Mouse (Mus musculus): ENCODE results near the gene Hes2. TPM values are rescaled to one million over a fixed set of nuclear protein-coding genes. Genes with fewer than 3 reads are reported as not detected.

Hes2 gene
- polyA plus RNA-seq, 1 experiment from 2014 or later, result 1.0 TPM

- Histone ChIP-seq H3K9me3 (ENCODE audit: control insufficient read depth, low read length) (no peaks in the 10 kb centered on the region), H3K4me3 (ENCODE audit: low read depth, low read length) (peak overlapping the region; percentile 2; the same call in 1 of the 2 replicates), H3K9ac (ENCODE audit: low read length) (no peak overlapping the region; the same call in 1 of the 2 replicates), H3K27ac (ENCODE audit: low read depth, low read length) (no peak overlapping the region), H3K4me1 (ENCODE audit: control insufficient read depth, insufficient read depth, low read length) (peaks cover 13% of the 10 kb centered on the region), H3K4me2 (peak overlapping the region; percentile 29), H3K36me3 (ENCODE audit: control insufficient read depth, insufficient read depth, low read length) (no peaks in the 10 kb centered on the region), H3K27me3 (ENCODE audit: control insufficient read depth, insufficient read depth, low read length) (peaks cover 85% of the 10 kb centered on the region)
- ATAC-seq (ENCODE audit: low FRiP score) (peak; percentile 72), DNase-seq (ENCODE audit: low spot score, missing footprints) (peak; percentile 95)
- WGBS, result 1% methylated on average over 80 of the region's 85 CpGs
These were observed 27.7 kb upstream of the Hes2 start for GRCm38 (mm10) chr4:152130771-152131653.

- Histone ChIP-seq H3K4me2 (no peak overlapping the region), H3K36me3 (ENCODE audit: control insufficient read depth, insufficient read depth, low read length) (no peaks in the 10 kb centered on the region), H3K9ac (ENCODE audit: low read length) (no peak overlapping the region), H3K4me3 (ENCODE audit: low read depth, low read length) (no peak overlapping the region), H3K9me3 (ENCODE audit: control insufficient read depth, low read length) (no peaks in the 10 kb centered on the region), H3K4me1 (ENCODE audit: control insufficient read depth, insufficient read depth, low read length) (peaks cover 7% of the 10 kb centered on the region), H3K27ac (ENCODE audit: low read depth, low read length) (no peak overlapping the region), H3K27me3 (ENCODE audit: control insufficient read depth, insufficient read depth, low read length) (peaks cover 75% of the 10 kb centered on the region)
- no peak for ATAC-seq (ENCODE audit: low FRiP score)
- DNase-seq (ENCODE audit: low spot score, missing footprints), result peak; percentile 92
- 4% methylated on average over 49 of the region's 50 CpGs for WGBS
These were observed 26.6 kb upstream of the Hes2 start for GRCm38 (mm10) chr4:152131809-152132771.

GRCm38 (mm10) chr4:152132772-152133169 is 25.9 kb upstream of the Hes2 start:
- no peaks in the 10 kb centered on the region for H3K9me3 ChIP-seq (ENCODE audit: control insufficient read depth, low read length)
- H3K27me3 ChIP-seq (ENCODE audit: control insufficient read depth, insufficient read depth, low read length), result peaks cover 72% of the 10 kb centered on the region
- DNase-seq (ENCODE audit: low spot score, missing footprints) (peak; percentile 81), ATAC-seq (ENCODE audit: low FRiP score) (no peak)
- H3K36me3 ChIP-seq (ENCODE audit: control insufficient read depth, insufficient read depth, low read length), result no peaks in the 10 kb centered on the region
- H3K9ac ChIP-seq (ENCODE audit: low read length), result no peak overlapping the region
- no peak overlapping the region for H3K27ac ChIP-seq (ENCODE audit: low read depth, low read length)
- peaks cover 7% of the 10 kb centered on the region for H3K4me1 ChIP-seq (ENCODE audit: control insufficient read depth, insufficient read depth, low read length)
- no peak overlapping the region for H3K4me3 ChIP-seq (ENCODE audit: low read depth, low read length)
- no peak overlapping the region for H3K4me2 ChIP-seq
- WGBS, result 25% methylated on average over 10 of the region's 10 CpGs

GRCm38 (mm10) chr4:152133213-152133612 is 25.5 kb upstream of the Hes2 start:
- Histone ChIP-seq H3K27me3 (ENCODE audit: control insufficient read depth, insufficient read depth, low read length) (peaks cover 69% of the 10 kb centered on the region), H3K9ac (ENCODE audit: low read length) (no peak overlapping the region), H3K4me2 (no peak overlapping the region), H3K9me3 (ENCODE audit: control insufficient read depth, low read length) (no peaks in the 10 kb centered on the region), H3K4me3 (ENCODE audit: low read depth, low read length) (no peak overlapping the region), H3K4me1 (ENCODE audit: control insufficient read depth, insufficient read depth, low read length) (peaks cover 7% of the 10 kb centered on the region), H3K36me3 (ENCODE audit: control insufficient read depth, insufficient read depth, low read length) (no peaks in the 10 kb centered on the region), H3K27ac (ENCODE audit: low read depth, low read length) (no peak overlapping the region)
- DNase-seq (ENCODE audit: low spot score, missing footprints) (peak; percentile 82), ATAC-seq (ENCODE audit: low FRiP score) (no peak)
- WGBS, result 48% methylated on average over 5 of the region's 5 CpGs

- Histone ChIP-seq H3K36me3 (ENCODE audit: control insufficient read depth, insufficient read depth, low read length) (no peaks in the 10 kb centered on the region), H3K4me1 (ENCODE audit: control insufficient read depth, insufficient read depth, low read length) (peaks cover 12% of the 10 kb centered on the region), H3K27ac (ENCODE audit: low read depth, low read length) (no peak overlapping the region), H3K4me3 (ENCODE audit: low read depth, low read length) (no peak overlapping the region), H3K4me2 (no peak overlapping the region), H3K9ac (ENCODE audit: low read length) (no peak overlapping the region), H3K27me3 (ENCODE audit: control insufficient read depth, insufficient read depth, low read length) (peaks cover 62% of the 10 kb centered on the region), H3K9me3 (ENCODE audit: control insufficient read depth, low read length) (no peaks in the 10 kb centered on the region)
- DNase-seq (ENCODE audit: low spot score, missing footprints) (peak; percentile 86), ATAC-seq (ENCODE audit: low FRiP score) (no peak)
These were observed 24.2 kb upstream of the Hes2 start for GRCm38 (mm10) chr4:152134507-152134906.

- no peak for ATAC-seq (ENCODE audit: low FRiP score)
- H3K9me3 ChIP-seq (ENCODE audit: control insufficient read depth, low read length), result no peaks in the 10 kb centered on the region
- peaks cover 12% of the 10 kb centered on the region for H3K4me1 ChIP-seq (ENCODE audit: control insufficient read depth, insufficient read depth, low read length)
- peaks cover 53% of the 10 kb centered on the region for H3K27me3 ChIP-seq (ENCODE audit: control insufficient read depth, insufficient read depth, low read length)
- H3K4me3 ChIP-seq (ENCODE audit: low read depth, low read length), result no peak overlapping the region
- H3K4me2 ChIP-seq, result no peak overlapping the region
- H3K36me3 ChIP-seq (ENCODE audit: control insufficient read depth, insufficient read depth, low read length), result no peaks in the 10 kb centered on the region
- H3K27ac ChIP-seq (ENCODE audit: low read depth, low read length), result no peak overlapping the region
- DNase-seq (ENCODE audit: low spot score, missing footprints), result no peak
- no peak overlapping the region for H3K9ac ChIP-seq (ENCODE audit: low read length)
- 83% methylated on average over 12 of the region's 12 CpGs for WGBS
These were observed 23.3 kb upstream of the Hes2 start for GRCm38 (mm10) chr4:152135363-152135762.

- Histone ChIP-seq H3K4me1 (ENCODE audit: control insufficient read depth, insufficient read depth, low read length) (peaks cover 5% of the 10 kb centered on the region), H3K36me3 (ENCODE audit: control insufficient read depth, insufficient read depth, low read length) (no peaks in the 10 kb centered on the region), H3K9ac (ENCODE audit: low read length) (no peak overlapping the region), H3K27ac (ENCODE audit: low read depth, low read length) (no peak overlapping the region), H3K4me3 (ENCODE audit: low read depth, low read length) (no peak overlapping the region), H3K4me2 (no peak overlapping the region), H3K9me3 (ENCODE audit: control insufficient read depth, low read length) (no peaks in the 10 kb centered on the region), H3K27me3 (ENCODE audit: control insufficient read depth, insufficient read depth, low read length) (peaks cover 44% of the 10 kb centered on the region)
- ATAC-seq (ENCODE audit: low FRiP score), result no peak
- peak; percentile 80 for DNase-seq (ENCODE audit: low spot score, missing footprints)
- WGBS, result 33% methylated on average over 6 of the region's 6 CpGs
These were observed 22.4 kb upstream of the Hes2 start for GRCm38 (mm10) chr4:152136112-152136875.

GRCm38 (mm10) chr4:152136876-152137250 is 21.8 kb upstream of the Hes2 start:
- peaks cover 5% of the 10 kb centered on the region for H3K4me1 ChIP-seq (ENCODE audit: control insufficient read depth, insufficient read depth, low read length)

More at GRCm38 (mm10) chr4:152136876-152137250, 21.8 kb upstream of the Hes2 start:
- H3K36me3 ChIP-seq (ENCODE audit: control insufficient read depth, insufficient read depth, low read length), result no peaks in the 10 kb centered on the region
- no peak overlapping the region for H3K27ac ChIP-seq (ENCODE audit: low read depth, low read length)
- no peak overlapping the region for H3K9ac ChIP-seq (ENCODE audit: low read length)
- WGBS, result 85% methylated on average over 2 of the region's 2 CpGs
- H3K4me3 ChIP-seq (ENCODE audit: low read depth, low read length), result no peak overlapping the region
- no peak overlapping the region for H3K4me2 ChIP-seq
- no peak for ATAC-seq (ENCODE audit: low FRiP score)
- peaks cover 41% of the 10 kb centered on the region for H3K27me3 ChIP-seq (ENCODE audit: control insufficient read depth, insufficient read depth, low read length)
- DNase-seq (ENCODE audit: low spot score, missing footprints), result peak; percentile 83
- H3K9me3 ChIP-seq (ENCODE audit: control insufficient read depth, low read length), result no peaks in the 10 kb centered on the region

Measured in midbrain, embryonic 11.5 days (tissue).